Mouse (Mus musculus) CH12.LX (cell line): ENCODE results near the gene Tmem108.

Experiments
- CHD1 ChIP-seq: IDR thresholded peaks from 2 replicates; pipeline ENCODE4 v1.6.1; 2012; ENCODE audit warnings: low read depth, low read length, improper control_type of control experiment, inconsistent platforms
- CTCF ChIP-seq, 2 experiments: IDR thresholded peaks in 1 of 2; conservative IDR thresholded peaks in 1 of 2; 2 replicates each; pipeline ENCODE4 v1.5.1; 2011 to 2012; ENCODE audit warnings: low read depth in 2 of 2, low read length in 2 of 2, improper control_type of control experiment in 1 of 2, inconsistent platforms in 1 of 2, mild to moderate bottlenecking in 1 of 2, moderate library complexity in 1 of 2
- ELF1 ChIP-seq: IDR thresholded peaks from 2 replicates; pipeline ENCODE4 v1.6.1; 2014; ENCODE audit warnings: low read depth, mild to moderate bottlenecking, inconsistent platforms, low read length, improper control_type of control experiment
- EP300 ChIP-seq: IDR thresholded peaks from 2 replicates; pipeline ENCODE4 v1.6.1; 2011; ENCODE audit warnings: low read length, improper control_type of control experiment
- ETS1 ChIP-seq: conservative IDR thresholded peaks from 2 replicates; pipeline ENCODE4 v1.6.1; 2012; ENCODE audit warnings: low read depth, mild to moderate bottlenecking, inconsistent platforms, low read length, improper control_type of control experiment, moderate library complexity
- JUND ChIP-seq: conservative IDR thresholded peaks from 2 replicates; pipeline ENCODE4 v1.6.1; 2011; ENCODE audit warnings: low read depth, low read length, improper control_type of control experiment
- KAT2A ChIP-seq: IDR thresholded peaks from 2 replicates; pipeline ENCODE4 v1.6.1; 2012; ENCODE audit warnings: low read length, improper control_type of control experiment, inconsistent platforms; ENCODE audit not compliant: insufficient replicate concordance
- MEF2A ChIP-seq: IDR thresholded peaks from 2 replicates; pipeline ENCODE4 v1.6.1; 2014; ENCODE audit warnings: low read depth, mild to moderate bottlenecking, inconsistent platforms, low read length, improper control_type of control experiment, borderline replicate concordance
- NELFE ChIP-seq: IDR thresholded peaks from 2 replicates; pipeline ENCODE4 v1.6.1; 2011; ENCODE audit warnings: low read depth, low read length, improper control_type of control experiment
- PAX5 ChIP-seq: IDR thresholded peaks from 2 replicates; pipeline ENCODE4 v1.6.1; 2012; ENCODE audit warnings: low read length, inconsistent platforms, mixed read lengths
- POLR2A ChIP-seq: IDR thresholded peaks from 2 replicates; pipeline ENCODE4 v1.6.1; 2011; ENCODE audit warnings: low read depth, mild to moderate bottlenecking, improper control_type of control experiment, low read length
- RAD21 ChIP-seq: IDR thresholded peaks from 2 replicates; pipeline ENCODE4 v1.6.1; 2011; ENCODE audit warnings: low read depth, mild to moderate bottlenecking, low read length, improper control_type of control experiment, moderate library complexity
- TBP ChIP-seq: conservative IDR thresholded peaks from 2 replicates; pipeline ENCODE4 v1.6.1; 2011; ENCODE audit warnings: low read depth, low read length, improper control_type of control experiment

- no peak for TF ChIP-seq ELF1
- TF ChIP-seq JUND, result no peak
- TF ChIP-seq TBP, result no peak
- no peak for TF ChIP-seq MEF2A
- no peak for TF ChIP-seq ETS1
- TF ChIP-seq RAD21, result no peak
- TF ChIP-seq EP300, result no peak
- TF ChIP-seq CTCF (conservative IDR thresholded peaks at IDR 0.05 in 1 of 2, IDR thresholded peaks at IDR 0.05 in 1 of 2; ENCODE audit: low read depth in 2 of 2, low read length in 2 of 2), result no peak
- TF ChIP-seq POLR2A, result no peak
- TF ChIP-seq PAX5, result no peak
- TF ChIP-seq CHD1, result no peak
- no peak for TF ChIP-seq KAT2A
- no peak for TF ChIP-seq NELFE
These were observed 48.9 kb downstream of the Tmem108 start for GRCm38 (mm10) chr9:103712711-103713110.
